In genomic region chr14:25457434-25457957, GRCm38 (mm10) we compare ENCODE assay signal across 8 mouse cellular contexts. TPM values are rescaled to one million over a fixed set of nuclear protein-coding genes. Genes with fewer than 3 reads are reported as not detected.
DNase-seq lines count a peak whose midpoint lies in the region; ATAC-seq and TF ChIP-seq lines count a peak whose summit lies in the region.

No protein-coding gene starts in this region.

- H3K4me2 ChIP-seq in CH12.LX (ENCODE audit: insufficient read depth, low read depth, poor library complexity, severe bottlenecking), result peak overlapping the region; percentile 93
- peak overlapping the region; percentile 65 for H3K4me2 ChIP-seq in forebrain, embryonic 16.5 days (ENCODE audit: low read length)
- peak overlapping the region; percentile 92 for H3K4me2 ChIP-seq in neural tube, embryonic 14.5 days (ENCODE audit: low read depth, low read length)

- peaks cover 15% of the 10 kb centered on the region for H3K27me3 ChIP-seq in CH12.LX (replicated peaks)
- no peaks in the 10 kb centered on the region for H3K27me3 ChIP-seq in forebrain, embryonic 16.5 days (replicated peaks; ENCODE audit: control insufficient read depth, insufficient read depth, low read length)
- H3K27me3 ChIP-seq in neural tube, embryonic 14.5 days (ENCODE audit: control insufficient read depth, insufficient read depth, low read length), result no peaks in the 10 kb centered on the region
- H3K27me3 ChIP-seq in testis, adult 2 months (ENCODE audit: control insufficient read depth, insufficient read depth, low read length), result no peaks in the 10 kb centered on the region

- peak; percentile 83 for DNase-seq in CH12.LX (ENCODE audit: extremely low read depth)
- peak; percentile 97 to 99 for DNase-seq in heart, postnatal 36 days
- peak; percentile 88 to 92 for DNase-seq in layer of hippocampus, adult 18-20 months (ENCODE audit: low spot score in 2 of 2)
- peak; percentile 97 to 98 for DNase-seq in lung, adult 18-20 months

- in situ Hi-C loops in CH12.LX (cut with MboI; ENCODE audit: low pct_ligation_motif_present, low pct_unique_long_range_greater_than_20kb, low sequenced_read_pairs), result loop anchor here (25.0 kb wide), 1 partner anchor 970 kb away; the partner anchor contains the start of genes Polr3a and Rps24

- peak; percentile 18; the same call in 1 of the 2 replicates for TF ChIP-seq EP300 in CH12.LX (IDR thresholded peaks at IDR 0.05; ENCODE audit: low read length)

- peak overlapping the region; percentile 60 for H3K9ac ChIP-seq in CH12.LX (ENCODE audit: insufficient read depth, low read depth)
- H3K9ac ChIP-seq in forebrain, embryonic 16.5 days (replicated peaks; ENCODE audit: low read depth, low read length), result peak overlapping the region; percentile 98
- peak overlapping the region; percentile 88 for H3K9ac ChIP-seq in neural tube, embryonic 14.5 days (replicated peaks; ENCODE audit: low read depth, low read length)

- peak; percentile 33; the same call in 1 of the 2 replicates for TF ChIP-seq POLR2A in CH12.LX (IDR thresholded peaks at IDR 0.05; ENCODE audit: low read depth, low read length)
- no peak; the same call in 1 of the 2 replicates for TF ChIP-seq POLR2A in testis, adult 2 months (IDR thresholded peaks at IDR 0.05; ENCODE audit: control insufficient read depth, low read depth, low read length)

- peaks cover 7 to 49% of the 10 kb centered on the region in 2 experiments for H3K4me1 ChIP-seq in CH12.LX (ENCODE audit: control insufficient read depth in 1 of 2, insufficient read depth in 2 of 2)
- H3K4me1 ChIP-seq in forebrain, embryonic 16.5 days (replicated peaks; ENCODE audit: control insufficient read depth, insufficient read depth, low read length), result peaks cover 34% of the 10 kb centered on the region
- peaks cover 22% of the 10 kb centered on the region for H3K4me1 ChIP-seq in neural tube, embryonic 14.5 days (ENCODE audit: control insufficient read depth, insufficient read depth, low read length)
- H3K4me1 ChIP-seq in testis, adult 2 months (ENCODE audit: control insufficient read depth, insufficient read depth, low read length), result peaks cover 21% of the 10 kb centered on the region; the same call in 1 of the 2 replicates

- H3K27ac ChIP-seq in CH12.LX (ENCODE audit: insufficient read depth, low read depth), result no peak overlapping the region
- H3K27ac ChIP-seq in forebrain, embryonic 16.5 days (ENCODE audit: low read length), result peak overlapping the region; percentile 99
- peak overlapping the region; percentile 95 for H3K27ac ChIP-seq in neural tube, embryonic 14.5 days (ENCODE audit: low read depth, low read length)
- no peak overlapping the region for H3K27ac ChIP-seq in testis, adult 2 months (ENCODE audit: control insufficient read depth, insufficient read depth, low read depth, low read length)

- dilution Hi-C loops in CH12.LX (cut with MboI; ENCODE audit: extremely low pct_ligation_motif_present, extremely low pct_unique_long_range_greater_than_20kb, low sequenced_read_pairs), result no loop called here

- peak; percentile 42 for ATAC-seq in cerebellum, adult (ENCODE audit: insufficient number of reproducible peaks, low FRiP score, low TSS enrichment)
- peak; percentile 70 for ATAC-seq in forebrain, embryonic 16.5 days
- ATAC-seq in neural tube, embryonic 14.5 days (ENCODE audit: low read depth), result peak; percentile 89

- under 1% methylated on average over 52 of the region's 52 CpGs for WGBS in forebrain, embryonic 16.5 days
- WGBS in neural tube, embryonic 14.5 days, result under 1% methylated on average over 36 of the region's 52 CpGs

- H3K9me3 ChIP-seq in CH12.LX (replicated peaks; ENCODE audit: low read length), result no peaks in the 10 kb centered on the region
- no peaks in the 10 kb centered on the region for H3K9me3 ChIP-seq in forebrain, embryonic 16.5 days (ENCODE audit: control insufficient read depth, low read length)
- H3K9me3 ChIP-seq in neural tube, embryonic 14.5 days (ENCODE audit: control insufficient read depth, low read length), result no peaks in the 10 kb centered on the region

- intact Hi-C loops in heart, postnatal 36 days (cut with DNase I), result loop anchor here (2.0 to 10.0 kb wide), 5 partner anchors 190 to 680 kb away; partner anchors contain the start of gene Ppif

- TF ChIP-seq RAD21 in CH12.LX (IDR thresholded peaks at IDR 0.05; ENCODE audit: low read depth, low read length), result peak; percentile 26

- H3K36me3 ChIP-seq in CH12.LX (replicated peaks in 1 of 2; ENCODE audit: control insufficient read depth in 1 of 2, insufficient read depth in 1 of 2, low read length in 1 of 2), result no peaks in the 10 kb centered on the region
- no peaks in the 10 kb centered on the region for H3K36me3 ChIP-seq in forebrain, embryonic 16.5 days (ENCODE audit: control insufficient read depth, insufficient read depth)
- no peaks in the 10 kb centered on the region for H3K36me3 ChIP-seq in neural tube, embryonic 14.5 days (ENCODE audit: control insufficient read depth, insufficient read depth, low read length)
- H3K36me3 ChIP-seq in testis, adult 2 months (ENCODE audit: control insufficient read depth, insufficient read depth, low read length), result no peaks in the 10 kb centered on the region

- TF ChIP-seq CTCF in CH12.LX (conservative IDR thresholded peaks at IDR 0.05 in 1 of 2, IDR thresholded peaks at IDR 0.05 in 1 of 2; ENCODE audit: low read depth in 2 of 2, low read length in 2 of 2), result peak in 1 of 2 experiments; percentile 48; a peak in 2 of 4 replicates
- 0 out of 2 replicates have a peak, but pooled peaks have one; percentile 26 for TF ChIP-seq CTCF in testis, adult 2 months (IDR thresholded peaks at IDR 0.05; ENCODE audit: control insufficient read depth, insufficient read depth, insufficient replicate concordance, low read depth, low read length)

- peaks cover 22% of the 10 kb centered on the region for H3K79me2 ChIP-seq in CH12.LX (replicated peaks; ENCODE audit: control insufficient read depth, extremely low read depth, insufficient read depth, poor library complexity, severe bottlenecking)

- H3K4me3 ChIP-seq in CH12.LX (replicated peaks in 1 of 3; ENCODE audit: low read depth in 2 of 3, low read length in 2 of 3, poor library complexity in 1 of 3), result peak overlapping the region; percentile 74 to 82 (median 81)
- H3K4me3 ChIP-seq in forebrain, embryonic 16.5 days (replicated peaks; ENCODE audit: low read length), result peak overlapping the region; percentile 100
- peak overlapping the region; percentile 84 for H3K4me3 ChIP-seq in neural tube, embryonic 14.5 days (ENCODE audit: low read depth, low read length)
- H3K4me3 ChIP-seq in testis, adult 2 months (ENCODE audit: control insufficient read depth, low read depth, low read length), result peak overlapping the region; percentile 77

TF ChIP-seq in CH12.LX, 34 proteins besides CTCF, POLR2A, EP300 and RAD21:
- TF ChIP-seq CHD2 (IDR thresholded peaks at IDR 0.05; ENCODE audit: low read length), result 0 out of 2 replicates have a peak, but pooled peaks have one; percentile 17
- TF ChIP-seq CHD1 (IDR thresholded peaks at IDR 0.05; ENCODE audit: low read depth, low read length), result no peak
- TF ChIP-seq TCF12 (IDR thresholded peaks at IDR 0.05; ENCODE audit: low read depth, low read length), result peak; percentile 52; the same call in 1 of the 2 replicates
- TF ChIP-seq NRF1 (IDR thresholded peaks at IDR 0.05; ENCODE audit: low read depth, low read length), result peak; percentile 76
- TF ChIP-seq MAX (IDR thresholded peaks at IDR 0.05; ENCODE audit: low read length), result no peak
- no peak for TF ChIP-seq PAX5 (IDR thresholded peaks at IDR 0.05; ENCODE audit: low read length)
- peak; percentile 89 for TF ChIP-seq SIN3A (IDR thresholded peaks at IDR 0.05; ENCODE audit: low read length)
- no peak; the same call in none of the 2 replicates for TF ChIP-seq UBTF (IDR thresholded peaks at IDR 0.05; ENCODE audit: low read depth, low read length)
- TF ChIP-seq MEF2A (IDR thresholded peaks at IDR 0.05; ENCODE audit: borderline replicate concordance, low read depth, low read length), result peak; percentile 16; the same call in 1 of the 2 replicates
- peak; percentile 56 for TF ChIP-seq HCFC1 (IDR thresholded peaks at IDR 0.05; ENCODE audit: low read depth, low read length)
- peak; percentile 98 for TF ChIP-seq MAZ (IDR thresholded peaks at IDR 0.05; ENCODE audit: low read depth, low read length)
- TF ChIP-seq MYC (IDR thresholded peaks at IDR 0.05; ENCODE audit: low read depth, low read length), result no peak
- peak; percentile 45 for TF ChIP-seq SMC3 (IDR thresholded peaks at IDR 0.05; ENCODE audit: low read depth, low read length)
- peak; percentile 54; the same call in 1 of the 2 replicates for TF ChIP-seq IRF4 (IDR thresholded peaks at IDR 0.05; ENCODE audit: low read depth, low read length)
- peak; percentile 67 for TF ChIP-seq MXI1 (IDR thresholded peaks at IDR 0.05; ENCODE audit: low read depth, low read length)
- TF ChIP-seq BHLHE40 (IDR thresholded peaks at IDR 0.05; ENCODE audit: low read depth, low read length), result peak; percentile 8; the same call in 1 of the 2 replicates
- no peak for TF ChIP-seq JUND (conservative IDR thresholded peaks at IDR 0.05; ENCODE audit: low read depth, low read length)
- TF ChIP-seq ELF1 (IDR thresholded peaks at IDR 0.05; ENCODE audit: low read depth, low read length), result peak; percentile 65
- TF ChIP-seq ETS1 (conservative IDR thresholded peaks at IDR 0.05; ENCODE audit: low read depth, low read length), result peak; percentile 21; the same call in 1 of the 2 replicates
- no peak for TF ChIP-seq NELFE (IDR thresholded peaks at IDR 0.05; ENCODE audit: low read depth, low read length)

RNA-seq across cellular contexts. Expression of gene Zmiz1, which starts 1.5 kb away (rescaled TPM):
- total RNA-seq in CH12.LX (2012; rRNA removed), result 9.6 and 11.1 TPM in 2 replicates
- total RNA-seq in CH12.LX (2014; rRNA removed), result 2.0 and 3.7 TPM in 2 replicates
- 31.9 and 45.8 TPM in 2 replicates for polyA plus RNA-seq in CH12.LX (2012; ENCODE audit: insufficient read length, low read depth)
- polyA plus RNA-seq in forebrain, embryonic 16.5 days (2015; fragmentation: Nextera tagmentation; extraction: Ambion mirVana), result 52.6 and 56.6 TPM in 2 replicates
- total RNA-seq in heart, postnatal 36 days (2021), result 10 to 100 TPM; 38.8 to 41.7 TPM
- total RNA-seq in layer of hippocampus, adult 18-20 months (2021), result 10 to 100 TPM; 86.3 to 88.2 TPM
- polyA plus RNA-seq in neural tube, embryonic 14.5 days (2014; fragmentation: Nextera tagmentation; extraction: Ambion mirVana), result 72.7 and 75.0 TPM in 2 replicates
- 9.1 and 10.0 TPM in 2 replicates for polyA plus RNA-seq in testis, adult 2 months (2012; rRNA removed)

Comparison
In these comparisons a context has a peak if more than half of its experiments do, and no peak if none do; other contexts are left out.
1. H3K27ac ChIP-seq: peak in forebrain, embryonic 16.5 days (single experiment) and neural tube, embryonic 14.5 days (single experiment); none in CH12.LX (single experiment) and testis, adult 2 months (single experiment).
2. Peak in every context shown above with its lines, with median percentiles within 50 percentile points of each other: DNase-seq, H3K4me2 ChIP-seq, H3K4me3 ChIP-seq, H3K9ac ChIP-seq and ATAC-seq.